Mouse (Mus musculus) layer of hippocampus, adult 2 months (tissue): ENCODE results near the gene Naa60. TPM values are rescaled to one million over a fixed set of nuclear protein-coding genes. Genes with fewer than 3 reads are reported as not detected.
A peak's percentile ranks its signal among the peaks of the same experiment; 100 is the strongest.

Experiments
- DNase-seq, 2 experiments: peaks; one replicate each; pipeline ENCODE4 v3.0.0; 2022; ENCODE audit warnings: low spot score in 2 of 2
- H3K27ac ChIP-seq: fragments of 200-600 bp; 2 replicates; pipeline ENCODE4 v1.8.1; 2022
- H3K4me3 ChIP-seq: fragments of 200-600 bp; 2 replicates; pipeline ENCODE4 v1.8.1; 2022; ENCODE audit warnings: mild to moderate bottlenecking
- CTCF ChIP-seq: fragments of 200-600 bp; conservative IDR thresholded peaks from 2 replicates; pipeline ENCODE4 v1.8.1; 2022; ENCODE audit warnings: antibody characterized with exemption, mild to moderate bottlenecking, moderate library complexity
- microRNA-seq, 2 experiments: library from miRNA; unstranded; fragments of <30 nt; microRNA quantifications; one replicate each; pipeline ENCODE4 v1.2.0; 2021
- total RNA-seq, 2 experiments: library from RNA; stranded (reverse); gene quantifications; 2 replicates each; pipeline ENCODE4 v1.2.3; 2021

Gene Naa60
- total RNA-seq, 2 experiments from 2014 or later: 89.3 to 95.2 TPM

- no peak overlapping the region for H3K4me3 ChIP-seq
- no peak overlapping the region for H3K27ac ChIP-seq
- TF ChIP-seq CTCF: no peak
- DNase-seq: no peak
Observed at GRCm38 (mm10) chr16:3907471-3907870, 35.3 kb downstream of the Naa60 start.

- peak; percentile 83 for TF ChIP-seq CTCF
- H3K4me3 ChIP-seq: peak within 1 kb of the TSS; percentile 85
- peak within 1 kb of the TSS; percentile 93 for H3K27ac ChIP-seq
- peak; percentile 93 to 94 for DNase-seq
Observed at GRCm38 (mm10) chr16:3908537-3909111, 36.4 kb downstream of the Naa60 start, which contains the start of the genes 1700037C18Rik and Cluap1. Gene 1700037C18Rik (minus strand): TSS chr16:3908689. Gene Cluap1 (plus strand): TSS chr16:3908801.

GRCm38 (mm10) chr16:3909118-3909517, 36.9 kb downstream of the Naa60 start:
- Histone ChIP-seq H3K27ac (peak overlapping the region; percentile 93), H3K4me3 (peak overlapping the region; percentile 85)
- TF ChIP-seq CTCF: no peak
- no peak for DNase-seq

- TF ChIP-seq CTCF: no peak
- H3K27ac ChIP-seq: no peak overlapping the region
- no peak for DNase-seq
Observed at GRCm38 (mm10) chr16:3920756-3921155, 48.6 kb downstream of the Naa60 start.

GRCm38 (mm10) chr16:3923515-3923914, 51.3 kb downstream of the Naa60 start:
- no peak overlapping the region for H3K27ac ChIP-seq
- no peak for DNase-seq
- no peak for TF ChIP-seq CTCF
- H3K4me3 ChIP-seq: no peak overlapping the region

More at GRCm38 (mm10) chr16:3920756-3921155, 48.6 kb downstream of the Naa60 start:
- no peak overlapping the region for H3K4me3 ChIP-seq

GRCm38 (mm10) chr16:3923966-3924365, 51.8 kb downstream of the Naa60 start:
- no peak for DNase-seq
- no peak for TF ChIP-seq CTCF
- Histone ChIP-seq H3K4me3 (no peak overlapping the region), H3K27ac (no peak overlapping the region)

- 0 out of 2 replicates have a peak overlapping the region, but pooled peaks have one; percentile 10 for H3K27ac ChIP-seq
- no peak for DNase-seq
- no peak overlapping the region for H3K4me3 ChIP-seq
- no peak for TF ChIP-seq CTCF
Observed at GRCm38 (mm10) chr16:3928582-3928981, 56.4 kb downstream of the Naa60 start.

GRCm38 (mm10) chr16:3929151-3929550, 57.0 kb downstream of the Naa60 start:
- no peak for DNase-seq
- H3K4me3 ChIP-seq: no peak overlapping the region
- TF ChIP-seq CTCF: no peak
- no peak overlapping the region for H3K27ac ChIP-seq

GRCm38 (mm10) chr16:3933536-3933935, 61.4 kb downstream of the Naa60 start:
- DNase-seq: no peak
- Histone ChIP-seq H3K4me3 (no peak overlapping the region), H3K27ac (no peak overlapping the region)
- no peak for TF ChIP-seq CTCF

- no peak for DNase-seq
- Histone ChIP-seq H3K27ac (no peak overlapping the region), H3K4me3 (no peak overlapping the region)
- TF ChIP-seq CTCF: no peak
Observed at GRCm38 (mm10) chr16:3934091-3934490, 61.9 kb downstream of the Naa60 start.

- H3K27ac ChIP-seq: no peak overlapping the region
- no peak for TF ChIP-seq CTCF
- no peak for DNase-seq
- no peak overlapping the region for H3K4me3 ChIP-seq
Observed at GRCm38 (mm10) chr16:3934701-3935100, 62.5 kb downstream of the Naa60 start.

- H3K27ac ChIP-seq: no peak overlapping the region
- DNase-seq: no peak
- H3K4me3 ChIP-seq: no peak overlapping the region
- no peak for TF ChIP-seq CTCF
Observed at GRCm38 (mm10) chr16:3951141-3951540, 79.0 kb downstream of the Naa60 start.

Small RNA genes lying within 50 kb of the gene (microRNA-seq; reads per million reads assigned to microRNA genes)
- 0 reads per million in 2 experiments for gene Gm23493

Other genes with a start within 250 kb of the Naa60 start
- gene Mefv, start 154.3 kb upstream of the Naa60 start, total RNA-seq: not detected
- 10 to 100 TPM; 20.1 to 20.9 TPM for gene Zfp263, start 128.3 kb upstream of the Naa60 start, total RNA-seq
- not detected for gene Olfr15, start 41.5 kb upstream of the Naa60 start, total RNA-seq
- gene Zfp174, start 25.1 kb upstream of the Naa60 start, total RNA-seq: 1 to 10 TPM; 4.8 to 5.3 TPM
- 10 to 100 TPM; 21.3 to 23.0 TPM for gene Zfp597, start 12.2 kb downstream of the Naa60 start, total RNA-seq
- gene Gm20695, start 12.3 kb downstream of the Naa60 start, total RNA-seq: under 1 TPM in 1 of 2 experiments, not detected in 1; 0.91 TPM
- 1 to 10 TPM; 4.2 to 4.7 TPM for gene 1700037C18Rik, start 36.3 kb downstream of the Naa60 start, total RNA-seq
- gene Cluap1, start 36.4 kb downstream of the Naa60 start, total RNA-seq: 10 to 100 TPM; 32.7 to 37.9 TPM
- 1 to 10 TPM; 1.6 to 2.5 TPM for gene Nlrc3, start 104.3 kb downstream of the Naa60 start, total RNA-seq
- 10 to 100 TPM; 39.6 to 44.0 TPM for gene Slx4, start 131.4 kb downstream of the Naa60 start, total RNA-seq
- not detected for gene Dnase1, start 164.6 kb downstream of the Naa60 start, total RNA-seq
- 10 to 100 TPM; 70.7 to 70.9 TPM for gene Trap1, start 205.5 kb downstream of the Naa60 start, total RNA-seq